ENCODE assay signal across 27 mouse cellular contexts in genomic region chr1:174239916-174240315, GRCm38 (mm10). TPM values are rescaled to one million over a fixed set of nuclear protein-coding genes. Genes with fewer than 3 reads are reported as not detected.
A peak's percentile ranks its signal among the peaks of the same experiment; 100 is the strongest.
DNase-seq lines count a peak whose midpoint lies in the region; ATAC-seq and TF ChIP-seq lines count a peak whose summit lies in the region.
"Had no signal": no experiment of that assay in that cellular context is flagged by ENCODE, and none has a peak within 500 bp of the region (broad histone marks: within the 10 kb centered on the region; RNA-seq: fewer than 3 reads in every experiment).

No protein-coding gene starts in this region.

- no peaks in the 10 kb centered on the region for H3K36me3 ChIP-seq in heart, embryonic 10.5 days
- 0 out of 2 replicates have a peak, but pooled peaks cover 7% of the 10 kb centered on the region for H3K36me3 ChIP-seq in heart, embryonic 13.5 days
- H3K36me3 ChIP-seq in heart, postnatal 0 days (replicated peaks; ENCODE audit: control insufficient read depth, insufficient read depth, low read length): no peaks in the 10 kb centered on the region
- H3K36me3 ChIP-seq: embryonic facial prominence, embryonic 15.5 days; forebrain, embryonic 15.5 days; hindbrain, embryonic 13.5 days had no signal

- WGBS in heart, embryonic 10.5 days: 48% methylated on average over 4 of the region's 4 CpGs
- WGBS in heart, embryonic 13.5 days: 42% methylated on average over 4 of the region's 4 CpGs
- 25% methylated on average over 4 of the region's 4 CpGs for WGBS in heart, postnatal 0 days

- intact Hi-C loops in heart, postnatal 14 days (cut with DNase I): no loop called here
- intact Hi-C loops in left cerebral cortex, postnatal 25 days (cut with DNase I): no loop called here

- peak overlapping the region; percentile 24; the same call in 1 of the 2 replicates for H3K27ac ChIP-seq in heart, embryonic 10.5 days
- peak overlapping the region; percentile 85 for H3K27ac ChIP-seq in heart, embryonic 13.5 days (replicated peaks)
- H3K27ac ChIP-seq in heart, postnatal 0 days (ENCODE audit: low read depth): peak overlapping the region; percentile 83
- H3K27ac ChIP-seq: embryonic facial prominence, embryonic 15.5 days; forebrain, embryonic 15.5 days; hindbrain, embryonic 13.5 days; hindbrain, postnatal 0 days had no signal

- H3K4me3 ChIP-seq in heart, embryonic 10.5 days: no peak overlapping the region
- H3K4me3 ChIP-seq in heart, embryonic 13.5 days: no peak overlapping the region
- H3K4me3 ChIP-seq in heart, postnatal 0 days (ENCODE audit: low read depth, low read length): no peak overlapping the region
- H3K4me3 ChIP-seq: embryonic facial prominence, embryonic 15.5 days; erythroblast, embryonic 14.5 days; forebrain, embryonic 15.5 days; hindbrain, embryonic 13.5 days had no signal

- peak overlapping the region; percentile 44 for H3K4me2 ChIP-seq in heart, embryonic 13.5 days
- H3K4me2 ChIP-seq in heart, postnatal 0 days (ENCODE audit: low read depth, low read length): peak overlapping the region; percentile 33
- H3K4me2 ChIP-seq: embryonic facial prominence, embryonic 15.5 days; forebrain, embryonic 15.5 days; hindbrain, embryonic 13.5 days had no signal

- H3K9ac ChIP-seq in heart, embryonic 13.5 days: no peak overlapping the region
- no peak overlapping the region for H3K9ac ChIP-seq in heart, postnatal 0 days (replicated peaks; ENCODE audit: low read depth, low read length)
- H3K9ac ChIP-seq: embryonic facial prominence, embryonic 15.5 days; forebrain, embryonic 15.5 days; hindbrain, embryonic 13.5 days had no signal

- DNase-seq in heart, adult 18-20 months: peak; percentile 20 to 22
- no peak for DNase-seq in heart, postnatal 14 days
- DNase-seq in heart, embryonic 10.5 days (ENCODE audit: low spot score): no peak
- DNase-seq in heart, postnatal 0 days (ENCODE audit: low spot score): peak; percentile 51
- DNase-seq in lung, postnatal 10 days: no peak
- no peak for DNase-seq in left cerebral cortex, postnatal 25 days (ENCODE audit: low spot score in 2 of 2)
- DNase-seq: adrenal gland, postnatal 14 days; cerebellum, adult 11-12 months; cerebellum, adult 9-10 months; cerebellum, postnatal 36 days; gastrocnemius, postnatal 36 days; kidney, adult 11 months; kidney, adult 9 months had no signal

- no peak for TF ChIP-seq CTCF in heart, postnatal 0 days (IDR thresholded peaks at IDR 0.05; ENCODE audit: low read depth)

- H3K9me3 ChIP-seq in heart, embryonic 10.5 days: no peaks in the 10 kb centered on the region
- H3K9me3 ChIP-seq in heart, embryonic 13.5 days: no peaks in the 10 kb centered on the region
- no peaks in the 10 kb centered on the region for H3K9me3 ChIP-seq in heart, postnatal 0 days (replicated peaks; ENCODE audit: control insufficient read depth, low read length)
- H3K9me3 ChIP-seq: embryonic facial prominence, embryonic 15.5 days; forebrain, embryonic 15.5 days; hindbrain, embryonic 13.5 days had no signal

- H3K4me1 ChIP-seq in heart, embryonic 10.5 days: no peaks in the 10 kb centered on the region
- H3K4me1 ChIP-seq in heart, embryonic 13.5 days: peaks cover 15% of the 10 kb centered on the region
- no peaks in the 10 kb centered on the region for H3K4me1 ChIP-seq in heart, postnatal 0 days (ENCODE audit: control insufficient read depth, insufficient read depth)
- H3K4me1 ChIP-seq: embryonic facial prominence, embryonic 15.5 days; forebrain, embryonic 15.5 days; hindbrain, embryonic 13.5 days had no signal

- TF ChIP-seq EP300 in heart, postnatal 0 days (IDR thresholded peaks at IDR 0.05; ENCODE audit: low read depth): no peak

- no peaks in the 10 kb centered on the region for H3K27me3 ChIP-seq in heart, embryonic 10.5 days (ENCODE audit: insufficient read depth, poor library complexity, severe bottlenecking)
- H3K27me3 ChIP-seq in heart, embryonic 13.5 days (replicated peaks): no peaks in the 10 kb centered on the region
- no peaks in the 10 kb centered on the region for H3K27me3 ChIP-seq in heart, postnatal 0 days (ENCODE audit: control insufficient read depth, insufficient read depth, low read length)
- H3K27me3 ChIP-seq: CH12.LX; embryonic facial prominence, embryonic 15.5 days; forebrain, embryonic 15.5 days; hindbrain, embryonic 13.5 days; Patski had no signal

- ATAC-seq in heart, embryonic 13.5 days (ENCODE audit: extremely low read depth, insufficient number of reproducible peaks, low FRiP score, low TSS enrichment): no peak
- ATAC-seq in heart, postnatal 0 days (ENCODE audit: insufficient read depth, low read depth): peak; percentile 66
- ATAC-seq: activated CD4-positive, CD25-positive, alpha-beta regulatory T cell, adult 4 months; forebrain, embryonic 15.5 days; hindbrain, postnatal 0 days; Patski had no signal

RNA-seq across cellular contexts. Expression of gene Olfr419, which starts 11.9 kb away (rescaled TPM):
- total RNA-seq in heart, adult 18-20 months (2021): not detected
- total RNA-seq in heart, postnatal 14 days (2021): not detected
- not detected in 2 replicates for polyA plus RNA-seq in heart, embryonic 10.5 days (2016; fragmentation: Nextera tagmentation; extraction: Ambion mirVana)
- polyA plus RNA-seq in heart, embryonic 13.5 days (2015; fragmentation: Nextera tagmentation; extraction: Ambion mirVana): not detected in 2 replicates
- not detected in 2 replicates for total RNA-seq in heart, postnatal 0 days (2014; rRNA removed; ENCODE audit: low replicate concordance)
- not detected in 2 replicates for polyA plus RNA-seq in heart, postnatal 0 days (2015; fragmentation: Nextera tagmentation; extraction: Ambion mirVana)
- total RNA-seq in left cerebral cortex, postnatal 25 days (2021): not detected
- total RNA-seq: adrenal gland, adult 18-20 months; adrenal gland, postnatal 14 days; CH12.LX; gastrocnemius, adult 8-10 months; gastrocnemius, postnatal 36 days; hematopoietic stem cell, adult 5-6 weeks; hindbrain, postnatal 0 days had no signal
- polyA plus RNA-seq: activated CD4-positive, CD25-positive, alpha-beta regulatory T cell, adult 4 months; erythroblast, embryonic 14.5 days; forebrain, embryonic 11.5 days; forebrain, embryonic 15.5 days; hindbrain, embryonic 13.5 days; hindbrain, postnatal 0 days; intestine, embryonic 14.5 days; Patski had no signal

Comparison
In these comparisons a context has a peak if more than half of its experiments do, and no peak if none do; other contexts are left out.
1. DNase-seq: peak in heart, adult 18-20 months (2 of 2) and heart, postnatal 0 days (single experiment); none in heart, postnatal 14 days (0 of 2), heart, embryonic 10.5 days (single experiment), lung, postnatal 10 days (single experiment) and left cerebral cortex, postnatal 25 days (0 of 2).
2. H3K27ac ChIP-seq: peak in every context shown above with its lines; median percentile 85 in heart, embryonic 13.5 days; 83 in heart, postnatal 0 days; 24 in heart, embryonic 10.5 days.